Mouse (Mus musculus) olfactory bulb, adult 2 months (tissue): ENCODE data around the gene Kmt5c.

Experiments used
- CTCF ChIP-seq: fragments of 200-500 bp; IDR thresholded peaks from 2 replicates; pipeline ENCODE4 v1.5.1; 2012; ENCODE audit warnings: low read depth, mild to moderate bottlenecking, low read length, moderate library complexity; ENCODE audit not compliant: insufficient read depth
- POLR2A ChIP-seq: fragments of 200-500 bp; IDR thresholded peaks from 2 replicates; pipeline ENCODE4 v1.6.1; 2012; ENCODE audit warnings: mild to moderate bottlenecking, low read depth, low read length, moderate library complexity; ENCODE audit not compliant: insufficient read depth

DNA sequence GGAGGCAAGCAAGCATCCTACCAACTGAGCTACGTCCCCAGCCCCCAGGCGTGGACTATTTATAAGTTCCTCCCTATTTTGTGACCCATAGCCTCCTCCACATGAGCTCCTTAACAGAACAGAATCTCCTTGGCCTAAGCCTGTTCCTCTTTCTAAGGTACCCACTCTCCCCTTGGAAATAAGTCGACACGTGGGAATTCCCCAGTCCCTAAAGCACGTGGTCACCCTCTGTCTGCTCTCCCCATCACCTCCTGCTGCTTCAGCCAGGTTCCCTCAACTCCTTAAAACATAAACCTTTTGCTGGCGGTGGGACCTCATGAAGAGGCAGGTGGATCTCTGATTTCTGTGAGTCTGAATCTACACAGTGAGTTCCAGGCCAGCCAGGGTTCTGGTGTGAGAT is 23.0 kb upstream of the Kmt5c start:
- no peak for TF ChIP-seq POLR2A
- TF ChIP-seq CTCF, result no peak
